Mouse (Mus musculus) testis, adult 10 weeks (tissue): ENCODE data around the gene Anp32b. TPM values are rescaled to one million over a fixed set of nuclear protein-coding genes. Genes with fewer than 3 reads are reported as not detected.

ENCODE experiments used
- polyA plus RNA-seq: library from polyadenylated mRNA; stranded (reverse); fragments of 350-450 nt; fragmentation: Illumina TruSeq; extraction: RNeasy Lipid Tissue Mini Kit (QIAGEN cat#74804); gene quantifications from one replicate; pipeline ENCODE4 v1.2.3, GENCODE M21; 2014; ENCODE audit warnings: low read depth, low replicate concordance

The Anp32b gene
- polyA plus RNA-seq: 138 TPM

DNA sequence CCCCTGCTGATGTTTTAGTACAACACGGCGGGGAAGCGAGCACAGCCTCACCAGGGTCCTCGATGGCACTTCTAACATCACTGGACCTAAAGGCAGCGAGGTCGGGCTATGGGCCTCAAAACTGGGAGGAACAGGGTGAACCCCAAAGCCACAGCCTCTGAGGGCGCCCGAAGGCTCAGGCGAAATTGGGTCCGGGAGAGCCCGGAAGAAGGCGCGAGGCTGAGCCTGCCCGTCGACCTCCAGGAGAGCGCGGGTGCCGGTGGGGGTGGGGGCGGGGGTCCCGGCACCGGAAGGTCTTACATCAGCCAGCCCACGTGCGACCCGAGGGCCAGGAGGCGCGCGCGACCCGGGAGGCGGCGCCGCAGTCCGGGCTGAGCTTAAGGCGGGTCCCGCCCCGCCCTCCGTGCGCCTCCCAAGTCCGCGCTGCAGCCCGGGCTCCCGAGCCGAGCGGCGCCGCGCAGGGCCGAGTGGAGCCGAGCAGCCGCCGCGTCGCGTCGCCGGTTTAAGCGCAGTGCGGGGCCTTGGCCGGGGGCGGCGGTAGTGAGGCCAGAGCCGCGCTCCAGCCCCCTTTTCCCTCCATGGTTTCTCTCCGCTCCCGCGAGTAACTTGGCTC is at the start of gene Anp32b:
TSS of gene Anp32b (plus strand) at position 384 of the 613 bp plus-strand sequence.

GRCm38 (mm10) chr4:46413406-46413805 is 37.3 kb upstream of the Anp32b start, which contains the start of gene Hemgn:
Gene Hemgn, minus strand, starts transcription at chr4:46413506.

DNA sequence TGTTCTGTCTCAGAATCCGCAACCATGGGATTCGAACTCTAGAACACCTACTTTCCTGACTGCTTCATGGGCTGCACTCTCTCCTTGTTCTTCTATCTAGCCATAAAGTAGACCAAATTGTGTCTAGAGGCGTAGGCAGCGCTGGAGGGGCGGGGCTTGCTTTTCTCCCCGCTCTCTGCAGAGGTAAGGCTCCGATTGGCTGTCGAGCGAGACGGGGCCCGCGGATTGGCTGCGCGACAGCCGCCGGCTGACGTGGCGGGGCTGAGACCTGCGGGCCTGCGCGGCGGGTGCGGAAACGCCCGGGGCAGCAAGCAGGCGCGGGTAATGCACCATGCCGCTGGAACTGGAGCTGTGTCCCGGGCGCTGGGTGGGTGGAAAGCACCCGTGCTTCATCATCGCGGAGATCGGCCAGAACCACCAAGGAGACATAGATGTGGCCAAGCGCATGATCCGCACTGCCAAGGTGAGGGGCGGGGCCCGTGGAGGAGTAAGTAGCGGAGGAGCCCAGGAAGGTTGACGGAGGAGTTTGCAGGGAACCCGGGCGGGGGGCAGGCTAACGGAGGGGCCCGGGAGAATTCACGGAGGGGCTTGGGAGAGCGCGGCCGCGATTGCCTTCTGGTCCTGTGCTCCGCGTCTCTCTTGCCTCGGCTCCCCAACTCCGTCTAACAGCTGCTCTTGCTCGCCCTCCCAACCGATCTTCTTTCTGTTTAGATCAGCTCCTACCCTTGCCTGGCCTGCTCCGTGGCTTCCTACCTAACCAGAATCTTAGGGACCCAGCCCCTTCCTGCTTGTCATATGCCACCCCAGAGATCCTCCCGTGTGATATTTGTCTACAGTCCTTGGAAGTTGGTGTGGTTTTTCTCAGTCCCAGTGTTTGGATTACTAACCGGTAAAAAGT is 38.6 kb downstream of the Anp32b start, which contains the start of gene Nans:
TSS of gene Nans (plus strand) at position 221 of the 898 bp plus-strand sequence.

Other genes with a start within 250 kb of the Anp32b start
- gene Foxe1, start 107.3 kb upstream of the Anp32b start, polyA plus RNA-seq: not detected
- 5.9 TPM for gene Trmo, start 61.5 kb upstream of the Anp32b start, polyA plus RNA-seq
- gene Hemgn, start 37.4 kb upstream of the Anp32b start, polyA plus RNA-seq: 77.4 TPM
- 4.4 TPM for gene Nans, start 38.3 kb downstream of the Anp32b start, polyA plus RNA-seq
- gene Trim14, start 85.2 kb downstream of the Anp32b start, polyA plus RNA-seq: 10.2 TPM
- 31.4 TPM for gene Coro2a, start 151.3 kb downstream of the Anp32b start, polyA plus RNA-seq
- gene Tbc1d2, start 199.3 kb downstream of the Anp32b start, polyA plus RNA-seq: 0.28 TPM